Mouse (Mus musculus) NIH3T3 (cell line): Measurements from ENCODE around the gene Abhd12b.

Source experiments
- DNase-seq: peaks from one replicate; pipeline ENCODE4 v3.0.0-alpha.2; 2012; ENCODE audit warnings: low read depth

Abhd12b gene

GRCm38 (mm10) chr12:70153842-70154241 is at the start of gene Abhd12b:
Gene Abhd12b (plus strand): TSS chr12:70154142.
- no peak for DNase-seq

GRCm38 (mm10) chr12:70104199-70104598 is 49.7 kb upstream of the Abhd12b start:
- DNase-seq, result peak; percentile 69

GRCm38 (mm10) chr12:70104776-70105420 is 49.0 kb upstream of the Abhd12b start:
- DNase-seq, result no peak

DNA sequence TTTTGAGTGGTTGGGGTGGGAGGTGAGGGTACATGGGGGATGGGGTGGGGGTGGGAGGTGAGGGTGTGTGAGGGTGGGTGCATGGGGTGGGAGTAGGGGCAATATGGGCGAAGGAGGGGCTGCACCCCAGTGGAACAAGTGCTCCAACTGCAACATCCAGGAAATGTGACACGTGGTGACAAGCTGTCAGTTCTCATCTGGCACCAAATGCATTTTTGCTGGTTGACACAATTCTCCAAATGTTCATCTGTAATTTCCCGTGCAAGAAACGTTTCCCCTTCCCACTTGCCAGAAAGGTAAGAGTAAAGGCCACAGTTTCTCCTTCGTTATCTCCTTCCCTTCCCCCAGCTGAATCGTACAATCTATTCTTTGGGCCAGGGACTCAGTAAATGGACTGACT is 48.1 kb upstream of the Abhd12b start:
- DNase-seq, result no peak

- no peak for DNase-seq
Measured at GRCm38 (mm10) chr12:70106508-70106907, 47.4 kb upstream of the Abhd12b start.

DNA sequence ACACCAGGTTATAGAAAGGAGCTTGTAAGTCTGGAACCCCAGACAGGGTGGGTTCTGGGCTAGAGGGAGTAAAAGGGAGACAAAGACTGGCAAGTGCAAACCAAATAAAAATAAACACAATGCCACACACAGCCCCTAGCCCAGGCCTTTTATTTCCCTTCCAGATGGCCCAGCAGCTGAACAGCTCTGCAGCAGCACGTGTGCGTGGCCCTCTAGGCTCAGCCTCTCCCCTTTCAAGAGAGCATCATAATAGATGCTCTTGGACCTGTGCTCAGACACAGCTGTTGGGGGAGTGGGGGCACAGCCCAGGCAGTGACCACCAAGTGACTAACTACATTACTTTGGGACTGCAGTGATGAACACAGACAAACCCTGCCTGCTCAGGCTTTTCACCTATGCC is 45.8 kb upstream of the Abhd12b start:
- DNase-seq, result no peak

DNA sequence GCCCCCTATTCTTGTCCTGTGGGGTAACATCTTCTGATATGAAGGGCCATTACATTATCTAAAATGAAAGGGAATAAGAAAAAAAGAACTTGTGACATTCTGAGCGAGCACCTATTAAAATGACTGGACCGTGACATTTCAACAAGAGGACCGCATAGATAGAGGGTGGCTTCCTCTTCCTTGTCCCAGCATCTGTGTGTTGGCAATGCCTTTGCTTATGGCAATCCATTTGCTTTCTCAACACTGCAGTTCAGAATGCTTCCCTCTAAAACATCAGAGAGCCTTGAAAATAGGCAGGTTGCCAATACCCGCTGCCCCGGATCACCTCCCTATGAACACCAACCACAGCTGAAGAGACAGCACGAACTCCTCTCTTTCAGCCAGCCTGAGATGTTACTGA is 44.0 kb upstream of the Abhd12b start:
- DNase-seq, result no peak

DNA sequence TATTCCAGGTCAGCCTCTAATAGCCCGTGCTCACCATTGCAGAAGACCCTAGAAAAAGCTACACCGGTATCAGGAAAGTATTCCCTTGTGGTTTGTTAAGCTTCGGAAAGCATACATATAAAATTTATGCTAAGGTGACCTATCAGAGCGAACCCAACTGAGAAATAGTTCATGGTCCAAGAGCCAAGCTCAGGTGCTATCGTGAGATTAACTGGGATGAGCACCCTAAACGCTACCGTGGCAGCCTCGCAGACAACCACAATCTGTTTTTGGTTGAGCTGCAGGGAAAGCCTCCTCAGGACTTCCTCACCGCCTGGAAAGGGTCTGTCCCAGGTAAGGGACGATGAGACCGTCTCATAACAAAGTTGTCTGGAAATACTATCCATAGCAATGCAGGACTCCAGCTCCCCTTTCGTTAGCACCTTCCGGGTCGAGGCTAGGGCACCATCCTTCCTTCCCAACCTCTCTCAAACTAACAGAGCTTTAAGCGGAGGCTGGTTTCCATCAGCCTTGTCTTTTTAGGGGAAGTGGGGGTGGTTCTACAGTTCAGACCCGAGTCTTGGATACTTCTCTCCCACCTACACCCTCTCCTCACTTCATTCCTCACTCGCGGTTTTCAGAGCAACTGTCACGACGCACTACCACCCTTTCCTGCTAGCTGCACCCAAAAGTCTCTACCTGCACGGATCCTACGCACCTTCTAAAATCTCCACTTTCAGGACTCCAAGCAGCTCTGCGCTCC is 43.4 kb upstream of the Abhd12b start:
- DNase-seq, result no peak

- DNase-seq, result no peak
Measured at GRCm38 (mm10) chr12:70111117-70111366, 42.9 kb upstream of the Abhd12b start.

DNA sequence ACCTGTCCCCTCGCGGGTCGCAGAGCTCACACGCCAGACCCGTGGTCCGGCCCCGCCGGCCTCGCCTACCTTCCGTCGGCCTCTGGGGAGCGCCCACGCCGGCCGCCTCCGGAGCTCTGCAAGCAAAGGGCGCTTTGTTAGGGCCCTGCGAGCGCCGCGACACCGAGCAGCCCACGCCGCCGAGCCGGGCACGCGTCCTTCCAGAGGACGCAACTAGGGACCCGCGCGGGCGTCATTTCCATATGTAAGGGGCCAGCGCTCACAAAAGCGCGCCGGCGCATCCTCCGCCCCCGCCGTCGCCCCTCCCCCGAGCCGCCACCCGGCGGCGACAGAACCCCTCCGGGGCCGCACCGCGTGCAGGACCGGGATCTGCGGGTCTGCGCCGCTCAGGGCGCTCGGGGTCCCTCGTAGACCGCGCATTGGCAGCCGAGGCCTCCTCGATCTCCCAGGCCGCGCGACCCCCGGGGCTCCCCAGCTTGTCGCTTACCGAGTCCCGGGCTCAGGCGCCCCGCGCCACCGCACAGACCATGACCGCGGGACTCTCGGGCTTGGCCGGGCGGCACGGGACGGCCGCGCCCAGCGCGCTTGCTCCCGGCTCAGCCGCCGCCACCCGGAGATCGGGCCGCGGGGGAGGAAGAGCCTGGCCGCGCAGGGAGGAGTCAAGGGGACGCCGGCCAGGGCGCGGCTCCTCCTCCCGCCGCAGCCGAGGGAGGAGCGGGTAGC is 42.4 kb upstream of the Abhd12b start:
- DNase-seq, result peak; percentile 85

GRCm38 (mm10) chr12:70112090-70112383 is 41.9 kb upstream of the Abhd12b start:
- DNase-seq, result no peak

DNA sequence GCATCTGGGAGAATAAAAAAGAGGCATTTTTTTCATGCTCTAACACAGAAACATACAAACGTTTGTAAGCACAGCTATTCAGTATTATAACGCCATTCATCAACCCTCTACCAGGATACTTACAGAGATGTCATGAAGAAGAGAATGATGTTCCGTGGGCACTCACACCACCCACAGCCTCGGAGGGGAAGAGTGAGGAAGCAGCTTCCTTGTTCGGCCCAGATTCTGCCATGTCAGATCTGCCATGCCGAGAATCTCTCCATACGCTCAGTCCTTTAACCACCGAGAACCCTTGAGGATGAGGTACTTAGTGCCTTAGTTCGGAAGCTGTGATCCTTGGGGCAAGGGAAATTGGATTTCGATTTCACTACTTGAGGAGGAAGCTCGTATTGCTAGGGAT is 40.6 kb upstream of the Abhd12b start, which contains the start of gene Nin:
Nin (minus strand) TSS at position 367 of the 400 bp plus-strand sequence.
- no peak for DNase-seq

DNA sequence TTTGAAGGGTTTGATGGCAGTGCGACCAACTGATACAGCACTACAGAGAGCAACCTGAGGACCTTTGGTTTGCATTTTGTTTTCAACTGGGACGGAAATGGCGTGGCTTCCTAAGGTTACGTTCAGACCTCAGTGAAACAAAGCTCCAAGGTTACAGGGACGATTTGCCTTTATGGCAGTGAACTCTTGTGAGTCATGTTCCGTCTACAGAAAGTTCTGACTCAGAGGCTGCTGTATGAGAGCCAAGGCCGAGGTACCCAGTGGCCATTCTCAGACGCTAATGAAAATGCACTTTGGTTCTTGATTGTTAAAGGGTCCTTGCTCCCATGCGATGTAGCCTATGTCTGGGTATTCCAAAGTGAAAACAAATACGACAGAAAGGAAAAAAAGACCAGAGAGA is 36.8 kb upstream of the Abhd12b start:
- peak; percentile 80 for DNase-seq

- DNase-seq, result no peak
Measured at GRCm38 (mm10) chr12:70118721-70119345, 35.1 kb upstream of the Abhd12b start.

GRCm38 (mm10) chr12:70119552-70119951 is 34.4 kb upstream of the Abhd12b start:
- DNase-seq, result no peak

- peak; percentile 95 for DNase-seq
Measured at GRCm38 (mm10) chr12:70126626-70127025, 27.3 kb upstream of the Abhd12b start.

DNA sequence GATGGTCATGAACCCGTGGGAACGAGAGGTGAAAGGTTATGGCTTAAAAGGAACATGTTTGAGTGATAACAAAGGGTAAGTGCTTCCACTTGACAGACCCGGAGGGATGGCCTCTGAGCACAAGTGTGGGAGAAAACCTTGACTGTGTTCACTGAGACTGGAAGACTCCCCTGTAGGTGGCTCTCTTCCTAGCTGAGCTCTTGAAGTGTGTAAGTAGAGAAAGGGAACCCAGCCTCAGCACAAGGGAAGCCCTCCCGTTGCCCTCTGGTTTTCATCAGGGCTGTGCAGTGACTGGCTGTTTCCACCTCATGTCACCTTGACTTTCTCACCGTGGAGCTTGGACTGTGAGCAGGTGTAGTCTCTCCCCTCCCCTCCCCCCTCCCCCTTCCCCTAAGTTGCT is 24.8 kb upstream of the Abhd12b start:
- no peak for DNase-seq

DNA sequence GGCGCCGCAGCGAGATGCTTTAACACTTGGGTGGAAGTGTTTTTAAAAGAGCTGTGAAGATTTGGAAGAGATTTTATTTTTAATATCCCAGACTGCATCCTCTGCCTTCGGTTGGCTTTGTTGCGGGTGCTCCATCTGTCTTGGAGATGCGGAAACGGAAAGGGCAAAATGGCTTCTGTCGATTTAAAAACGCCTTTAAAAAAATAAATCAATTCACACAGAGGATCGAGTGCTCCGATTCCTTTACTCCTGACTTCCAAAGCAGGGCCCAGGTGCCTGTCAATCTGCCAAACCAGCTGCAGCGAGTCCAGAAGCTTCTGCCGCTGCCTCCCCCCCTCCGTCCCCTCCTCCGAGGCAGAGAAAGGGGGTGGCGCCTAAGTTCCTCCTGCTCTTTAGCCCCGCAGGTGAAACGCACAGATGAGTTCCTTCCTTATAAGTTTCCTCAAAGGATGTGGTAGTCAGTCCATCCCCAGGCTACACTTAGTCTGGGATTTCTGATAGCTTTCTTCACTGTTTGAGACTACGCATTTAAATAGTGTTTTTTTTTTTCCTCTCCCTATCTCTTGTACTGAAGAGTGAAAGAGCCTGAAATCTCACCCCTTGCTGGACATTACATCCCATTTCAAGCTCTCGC is 22.8 kb upstream of the Abhd12b start:
- DNase-seq, result no peak

DNA sequence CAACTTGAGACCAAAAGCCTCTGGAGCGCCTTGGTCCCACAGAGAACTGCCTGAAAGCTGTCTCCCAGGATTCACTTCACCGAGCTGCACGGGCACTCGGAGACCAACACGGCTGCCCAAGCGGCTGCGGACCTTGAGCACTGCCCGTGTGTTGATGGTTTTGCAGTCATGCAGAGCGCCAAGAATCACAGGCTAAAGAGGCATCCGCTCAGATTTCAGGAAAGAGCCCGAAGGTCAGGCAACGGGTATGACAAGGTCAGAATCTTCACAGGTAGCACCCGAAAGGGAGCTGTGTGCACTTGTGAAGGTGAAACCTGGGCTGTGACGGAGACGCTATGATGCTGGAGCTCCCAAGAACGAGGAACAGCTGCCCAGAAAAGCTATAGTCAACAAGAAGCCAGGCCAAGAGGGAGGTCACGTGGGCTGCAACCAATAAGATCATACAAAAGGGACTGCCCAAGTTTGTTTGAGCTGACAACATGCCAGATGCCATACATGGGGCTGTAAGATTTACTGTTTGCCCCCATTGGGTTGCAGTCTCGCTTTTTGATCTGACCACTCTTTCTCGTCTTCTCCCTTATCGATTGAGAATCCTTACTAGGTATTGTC is 19.2 kb upstream of the Abhd12b start:
- peak; percentile 17 for DNase-seq

DNA sequence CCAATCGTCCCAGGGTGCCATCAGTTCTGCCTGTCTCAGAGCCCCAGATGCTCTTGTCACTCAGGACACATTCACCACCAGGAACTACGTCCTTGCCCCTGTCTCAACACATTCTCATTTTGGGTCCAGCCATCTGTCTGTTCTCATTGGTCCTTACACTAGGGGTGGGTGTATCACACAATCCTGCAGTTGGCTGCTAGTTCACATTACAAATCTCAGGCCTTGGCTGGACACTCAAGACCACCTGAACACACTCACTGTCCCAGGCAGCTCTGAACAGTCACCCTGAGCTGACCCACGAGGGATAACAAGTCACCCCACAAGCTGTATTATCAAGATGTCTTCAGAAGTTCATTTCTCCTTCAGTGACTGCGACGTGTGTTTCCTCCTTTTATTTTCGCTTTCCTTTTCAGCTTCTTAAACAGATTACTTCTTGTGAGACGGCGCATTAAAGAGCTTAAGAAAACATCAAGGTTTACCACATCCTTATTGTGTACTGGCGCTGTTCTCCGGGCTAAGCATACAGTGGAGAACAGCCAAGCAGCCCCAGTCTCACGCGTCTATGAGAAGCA is 17.7 kb upstream of the Abhd12b start:
- DNase-seq, result no peak

GRCm38 (mm10) chr12:70137095-70137494 is 16.8 kb upstream of the Abhd12b start:
- no peak for DNase-seq

DNA sequence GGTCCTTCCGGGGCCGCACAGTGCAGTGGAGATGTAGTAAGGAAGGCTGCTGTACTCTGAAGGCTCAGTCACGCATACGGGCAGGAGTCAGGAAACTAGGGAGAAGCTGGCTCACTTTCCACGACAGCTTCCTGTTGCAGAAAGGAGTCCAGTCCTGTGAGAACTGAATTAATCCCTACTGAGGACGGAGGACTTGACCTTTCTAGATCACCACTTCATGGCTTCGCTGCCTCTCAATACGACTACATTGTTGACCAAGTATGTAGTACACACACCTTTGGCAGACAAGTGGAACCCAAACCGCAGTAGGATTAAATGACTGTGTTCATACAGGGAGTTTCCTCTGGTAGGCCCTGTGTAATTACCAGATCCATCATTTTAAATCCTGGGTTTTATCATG is 16.3 kb upstream of the Abhd12b start:
- DNase-seq, result no peak
